Mouse (Mus musculus): ENCODE data around the gene Gm11168.
"Not testable (repeated sequence)": the region's sequence is repeated elsewhere in the genome, so short reads cannot be mapped to it uniquely, and the experiment has no call there.

- TF ChIP-seq POLR2A (IDR thresholded peaks at IDR 0.05; ENCODE audit: borderline replicate concordance, extremely low read depth, low read depth, low read length); CTCF (IDR thresholded peaks at IDR 0.05; ENCODE audit: insufficient read depth, low read length): not testable (repeated sequence)
Measured at GRCm38 (mm10) chr9:3018944-3019343, 15.8 kb downstream of the Gm11168 start.

Data from lung, adult 2 months (tissue).